Mouse (Mus musculus): Measurements from ENCODE around the gene Mttp. TPM values are rescaled to one million over a fixed set of nuclear protein-coding genes. Genes with fewer than 3 reads are reported as not detected.

Mttp gene
- polyA plus RNA-seq, 1 experiment from 2014 or later: 6.3 TPM

DNA sequence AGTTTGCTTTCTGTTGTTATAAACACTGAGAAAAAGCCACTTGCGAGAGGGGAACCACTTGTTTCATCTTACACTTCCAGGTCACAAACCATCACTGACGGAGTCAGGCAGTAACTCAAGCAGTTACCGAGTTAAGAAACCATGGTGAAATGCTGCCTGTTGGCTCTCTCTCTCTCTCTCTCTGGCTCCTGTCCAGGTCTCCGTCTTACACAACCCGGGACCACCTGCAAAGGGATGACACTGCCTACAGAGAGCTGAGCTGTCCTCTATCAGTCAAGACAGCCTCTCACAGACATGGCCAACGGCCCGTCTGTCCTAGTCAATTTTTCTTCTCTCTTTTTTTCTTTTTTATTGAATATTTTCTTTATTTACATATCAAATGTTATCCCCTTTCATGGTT lies 101.5 kb downstream of the Mttp start:
- Histone ChIP-seq H3K4me1 (ENCODE audit: control insufficient read depth, insufficient read depth, low read length) (no peaks in the 10 kb centered on the region), H3K9ac (ENCODE audit: low read depth, low read length) (no peak overlapping the region), H3K27ac (replicated peaks; ENCODE audit: low read depth, low read length) (no peak overlapping the region), H3K36me3 (ENCODE audit: control insufficient read depth, insufficient read depth, low read length) (no peaks in the 10 kb centered on the region), H3K4me3 (ENCODE audit: low read depth, low read length) (no peak overlapping the region), H3K9me3 (ENCODE audit: control insufficient read depth, low read length) (peaks cover 4% of the 10 kb centered on the region; the same call in 1 of the 2 replicates), H3K4me2 (ENCODE audit: low read depth, low read length) (no peak overlapping the region), H3K27me3 (replicated peaks; ENCODE audit: control insufficient read depth, insufficient read depth, low read length) (no peaks in the 10 kb centered on the region)
- DNase-seq (ENCODE audit: low spot score) (peak; percentile 25), ATAC-seq (ENCODE audit: low read depth) (no peak)
- 67% methylated on average over 7 of the region's 7 CpGs for WGBS

DNA sequence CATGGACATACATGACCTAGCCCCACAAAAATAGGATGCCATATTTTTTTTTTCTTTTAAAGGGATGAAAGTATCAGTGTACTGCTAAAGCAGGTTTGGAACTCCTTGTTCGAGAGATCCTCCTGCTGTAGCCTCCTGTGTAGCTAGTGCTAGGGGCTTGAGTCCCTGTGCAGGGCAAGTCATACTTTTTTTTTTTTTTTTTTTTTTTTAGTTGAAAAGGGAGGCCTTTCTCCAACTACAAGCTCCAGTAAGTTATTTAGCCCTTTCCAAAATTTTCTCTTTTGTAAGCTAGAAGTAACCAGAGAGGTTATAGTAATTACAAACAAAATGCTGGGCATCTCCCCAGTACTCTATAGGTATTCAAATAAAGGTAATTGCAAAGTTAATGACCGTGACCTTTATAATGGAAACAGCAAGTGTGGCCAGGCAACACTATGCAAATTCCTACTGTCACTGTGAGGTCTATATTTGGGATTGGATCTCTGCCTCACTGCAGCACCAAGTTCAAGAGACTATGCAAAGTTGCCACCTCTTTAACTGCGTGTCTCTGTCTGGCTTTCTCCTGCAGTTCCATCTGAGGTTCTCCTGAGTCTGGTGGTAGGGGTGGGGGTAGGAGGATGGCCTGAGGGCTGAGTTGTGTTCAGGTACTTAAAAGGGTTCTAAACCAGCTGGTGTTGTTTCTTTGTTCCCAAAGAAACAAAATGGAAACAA lies 103.0 kb downstream of the Mttp start:
- no peak overlapping the region for H3K27ac ChIP-seq (replicated peaks; ENCODE audit: low read depth, low read length)
- no peak for ATAC-seq (ENCODE audit: low read depth)
- 61% methylated on average over 3 of the region's 3 CpGs for WGBS
- no peaks in the 10 kb centered on the region for H3K4me1 ChIP-seq (ENCODE audit: control insufficient read depth, insufficient read depth, low read length)
- peaks cover 7% of the 10 kb centered on the region; the same call in 1 of the 2 replicates for H3K9me3 ChIP-seq (ENCODE audit: control insufficient read depth, low read length)
- H3K4me3 ChIP-seq (ENCODE audit: low read depth, low read length): no peak overlapping the region
- no peak overlapping the region for H3K9ac ChIP-seq (ENCODE audit: low read depth, low read length)
- no peaks in the 10 kb centered on the region for H3K36me3 ChIP-seq (ENCODE audit: control insufficient read depth, insufficient read depth, low read length)
- DNase-seq (ENCODE audit: low spot score): no peak
- H3K27me3 ChIP-seq (replicated peaks; ENCODE audit: control insufficient read depth, insufficient read depth, low read length): no peaks in the 10 kb centered on the region
- H3K4me2 ChIP-seq (ENCODE audit: low read depth, low read length): no peak overlapping the region

DNA sequence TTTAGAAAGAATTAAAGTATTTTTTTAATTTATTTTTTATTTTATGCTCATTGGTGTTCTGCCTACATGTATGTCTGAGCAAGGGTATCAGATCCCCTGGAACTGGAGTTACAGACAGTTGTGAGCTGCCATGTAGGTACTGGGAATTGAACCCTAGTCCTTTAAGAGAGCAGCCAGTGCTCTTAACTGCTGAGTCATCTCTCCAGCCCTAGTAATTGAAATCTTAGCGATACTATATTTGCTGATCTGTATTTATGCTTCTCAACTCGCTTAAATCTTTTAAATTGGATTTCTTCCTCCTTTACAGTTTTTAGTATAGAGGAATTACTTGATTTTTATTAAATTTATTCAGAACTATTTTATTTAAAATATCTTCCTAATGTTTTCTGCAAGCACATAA lies 103.8 kb downstream of the Mttp start:
- H3K9ac ChIP-seq (ENCODE audit: low read depth, low read length): no peak overlapping the region
- H3K4me2 ChIP-seq (ENCODE audit: low read depth, low read length): no peak overlapping the region
- ATAC-seq (ENCODE audit: low read depth) (no peak), DNase-seq (ENCODE audit: low spot score) (no peak)
- no peaks in the 10 kb centered on the region for H3K36me3 ChIP-seq (ENCODE audit: control insufficient read depth, insufficient read depth, low read length)
- WGBS: 73% methylated on average over 2 of the region's 2 CpGs
- H3K4me3 ChIP-seq (ENCODE audit: low read depth, low read length): no peak overlapping the region
- H3K27me3 ChIP-seq (replicated peaks; ENCODE audit: control insufficient read depth, insufficient read depth, low read length): no peaks in the 10 kb centered on the region
- peaks cover 7% of the 10 kb centered on the region; the same call in 1 of the 2 replicates for H3K9me3 ChIP-seq (ENCODE audit: control insufficient read depth, low read length)
- no peak overlapping the region for H3K27ac ChIP-seq (replicated peaks; ENCODE audit: low read depth, low read length)
- no peaks in the 10 kb centered on the region for H3K4me1 ChIP-seq (ENCODE audit: control insufficient read depth, insufficient read depth, low read length)

Other genes with a start within 250 kb of the Mttp start
- gene Lamtor3, start 226.5 kb downstream of the Mttp start, polyA plus RNA-seq (2014; fragmentation: Nextera tagmentation; extraction: Ambion mirVana): 108 and 112 TPM in 2 replicates
- gene Dapp1, start 163.4 kb downstream of the Mttp start, polyA plus RNA-seq (2014; fragmentation: Nextera tagmentation; extraction: Ambion mirVana): 9.0 and 9.4 TPM in 2 replicates
- 5.5 and 7.5 TPM in 2 replicates for gene 1110002E22Rik, start 79.9 kb downstream of the Mttp start, polyA plus RNA-seq (2014; fragmentation: Nextera tagmentation; extraction: Ambion mirVana)
- 0.26 and 0.75 TPM in 2 replicates for gene Gm5105, start 77.6 kb downstream of the Mttp start, polyA plus RNA-seq (2014; fragmentation: Nextera tagmentation; extraction: Ambion mirVana)
- gene Trmt10a, start 1.5 kb downstream of the Mttp start, polyA plus RNA-seq (2014; fragmentation: Nextera tagmentation; extraction: Ambion mirVana): 10.7 and 11.2 TPM in 2 replicates
- gene 4930579F01Rik, start 48.9 kb upstream of the Mttp start, polyA plus RNA-seq (2014; fragmentation: Nextera tagmentation; extraction: Ambion mirVana): 0.21 TPM in 1 of 2 replicates, not detected in the other
- 4.8 and 5.2 TPM in 2 replicates for gene Adh7, start 72.8 kb upstream of the Mttp start, polyA plus RNA-seq (2014; fragmentation: Nextera tagmentation; extraction: Ambion mirVana)
- 24.2 and 25.6 TPM in 2 replicates for gene Adh1, start 116.0 kb upstream of the Mttp start, polyA plus RNA-seq (2014; fragmentation: Nextera tagmentation; extraction: Ambion mirVana)
- gene Adh6a, start 168.3 kb upstream of the Mttp start, polyA plus RNA-seq (2014; fragmentation: Nextera tagmentation; extraction: Ambion mirVana): 0.17 TPM in 1 of 2 replicates, not detected in the other
- 0.51 and 0.90 TPM in 2 replicates for gene Adh6b, start 196.8 kb upstream of the Mttp start, polyA plus RNA-seq (2014; fragmentation: Nextera tagmentation; extraction: Ambion mirVana)

All from embryonic facial prominence, embryonic 14.5 days (tissue).